ENCODE assay signal across 16 mouse cellular contexts in the genomic region with DNA sequence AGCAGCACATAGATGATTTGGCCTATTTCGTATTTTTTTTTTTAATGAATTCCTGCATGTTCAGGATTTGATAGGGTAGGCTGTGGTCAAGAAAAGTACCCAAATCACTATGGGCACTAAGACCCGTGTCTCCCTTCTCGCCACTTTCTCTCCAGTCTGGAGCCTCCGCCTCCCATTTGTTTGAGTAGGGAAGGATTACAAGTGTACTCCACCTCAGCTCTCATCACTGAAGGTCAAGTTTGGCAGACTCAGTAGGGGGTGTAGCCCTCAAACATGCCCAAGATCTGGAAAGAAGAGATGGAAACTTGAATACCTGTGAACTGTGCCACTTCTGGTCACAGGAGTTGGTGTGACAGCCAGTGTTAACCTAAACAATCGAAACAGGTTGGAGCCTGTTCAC.
A peak's percentile ranks its signal among the peaks of the same experiment; 100 is the strongest.
DNase-seq lines count a peak whose midpoint lies in the region; ATAC-seq and TF ChIP-seq lines count a peak whose summit lies in the region.
"Had no signal": no experiment of that assay in that cellular context is flagged by ENCODE, and none has a peak within 500 bp of the region (broad histone marks: within the 10 kb centered on the region; RNA-seq: fewer than 3 reads in every experiment).

No protein-coding gene starts in this region.

- intact Hi-C loops in heart, postnatal 14 days (cut with DNase I), result no loop called here
- intact Hi-C loops in left cerebral cortex, postnatal 36 days (cut with DNase I), result no loop called here

- H3K4me2 ChIP-seq in heart, embryonic 11.5 days, result no peak overlapping the region
- H3K4me2 ChIP-seq in intestine, embryonic 16.5 days (ENCODE audit: low read depth, low read length), result no peak overlapping the region
- H3K4me2 ChIP-seq: kidney, embryonic 15.5 days; liver, embryonic 15.5 days; midbrain, embryonic 15.5 days had no signal

- no peaks in the 10 kb centered on the region for H3K36me3 ChIP-seq in heart, embryonic 11.5 days (ENCODE audit: control insufficient read depth, insufficient read depth, low read length)
- no peaks in the 10 kb centered on the region for H3K36me3 ChIP-seq in liver, adult 2 months (ENCODE audit: control insufficient read depth, insufficient read depth, low read length)
- H3K36me3 ChIP-seq in intestine, embryonic 16.5 days (ENCODE audit: control insufficient read depth, insufficient read depth, low read length), result no peaks in the 10 kb centered on the region
- no peaks in the 10 kb centered on the region for H3K36me3 ChIP-seq in small intestine, adult 2 months (ENCODE audit: control insufficient read depth, insufficient read depth, low read length)
- H3K36me3 ChIP-seq: kidney, embryonic 15.5 days; liver, embryonic 15.5 days; midbrain, embryonic 15.5 days had no signal

- no peak overlapping the region for H3K9ac ChIP-seq in heart, embryonic 11.5 days (ENCODE audit: low read depth, low read length)
- no peak overlapping the region for H3K9ac ChIP-seq in liver, adult 2 months (ENCODE audit: low read depth, low read length)
- H3K9ac ChIP-seq in intestine, embryonic 16.5 days (ENCODE audit: low read depth, low read length), result no peak overlapping the region
- H3K9ac ChIP-seq: kidney, embryonic 15.5 days; liver, embryonic 15.5 days; midbrain, embryonic 15.5 days had no signal

- TF ChIP-seq POLR2A in liver, adult 2 months (IDR thresholded peaks at IDR 0.05; ENCODE audit: extremely low read depth, insufficient read depth, low read length), result no peak
- TF ChIP-seq POLR2A in small intestine, adult 2 months (IDR thresholded peaks at IDR 0.05; ENCODE audit: low read depth, low read length), result no peak

- 76% methylated on average over 5 of the region's 5 CpGs for WGBS in heart, embryonic 11.5 days (ENCODE audit: insufficient replicate concordance)
- 85% methylated on average over 5 of the region's 5 CpGs for WGBS in liver, adult 2 months
- WGBS in intestine, embryonic 16.5 days, result 81% methylated on average over 5 of the region's 5 CpGs
- 75% methylated on average over 5 of the region's 5 CpGs for WGBS in small intestine, adult 2 months

- no peak for TF ChIP-seq CTCF in liver, adult 2 months (IDR thresholded peaks at IDR 0.05; ENCODE audit: low read depth, low read length)
- TF ChIP-seq CTCF in small intestine, adult 2 months (IDR thresholded peaks at IDR 0.05; ENCODE audit: extremely low read depth, insufficient read length, insufficient replicate concordance, low read depth, low read length), result no peak

- no peak for DNase-seq in heart, postnatal 14 days
- no peak for DNase-seq in liver, adult 2 months (ENCODE audit: extremely low read depth, low read depth, low spot score)
- DNase-seq in liver, result no peak
- DNase-seq in left cerebral cortex, postnatal 36 days (ENCODE audit: low spot score in 2 of 2), result no peak
- DNase-seq: cerebellum, adult 11 months; cerebellum, postnatal 25 days; spleen, adult 18-20 months; thymus, adult 2 months had no signal

- peak overlapping the region; percentile 73 for H3K27ac ChIP-seq in heart, embryonic 11.5 days (ENCODE audit: low read depth, low read length)
- 0 out of 2 replicates have a peak overlapping the region, but pooled peaks have one; percentile 25 for H3K27ac ChIP-seq in liver, adult 2 months (replicated peaks; ENCODE audit: insufficient read depth, low read depth, low read length)
- H3K27ac ChIP-seq in intestine, embryonic 16.5 days (ENCODE audit: low read length), result peak overlapping the region; percentile 72
- peak overlapping the region; percentile 17 for H3K27ac ChIP-seq in small intestine, adult 2 months (ENCODE audit: insufficient read depth, low read depth, low read length)
- H3K27ac ChIP-seq: kidney, embryonic 15.5 days; midbrain, embryonic 15.5 days had no signal

- no peaks in the 10 kb centered on the region for H3K27me3 ChIP-seq in heart, embryonic 11.5 days (ENCODE audit: control insufficient read depth, insufficient read depth, low read length)
- no peaks in the 10 kb centered on the region for H3K27me3 ChIP-seq in liver, adult 2 months (ENCODE audit: control insufficient read depth, insufficient read depth, low read length)
- no peaks in the 10 kb centered on the region for H3K27me3 ChIP-seq in intestine, embryonic 16.5 days (replicated peaks; ENCODE audit: control insufficient read depth, insufficient read depth, low read length)
- H3K27me3 ChIP-seq in small intestine, adult 2 months (ENCODE audit: control insufficient read depth, insufficient read depth, low read length), result no peaks in the 10 kb centered on the region
- H3K27me3 ChIP-seq: CH12.LX; kidney, embryonic 15.5 days; liver, embryonic 15.5 days; midbrain, embryonic 15.5 days had no signal

- H3K4me3 ChIP-seq in heart, embryonic 11.5 days (ENCODE audit: low read depth, low read length), result no peak overlapping the region
- no peak overlapping the region for H3K4me3 ChIP-seq in liver, adult 2 months (ENCODE audit: insufficient read depth, low read depth, low read length)
- H3K4me3 ChIP-seq in intestine, embryonic 16.5 days (ENCODE audit: low read length), result no peak overlapping the region
- H3K4me3 ChIP-seq in small intestine, adult 2 months (ENCODE audit: low read depth, low read length), result no peak overlapping the region
- H3K4me3 ChIP-seq: kidney, embryonic 15.5 days; liver, embryonic 15.5 days; midbrain, embryonic 15.5 days; myocyte had no signal

- ATAC-seq in heart, embryonic 11.5 days (replicated peaks; ENCODE audit: insufficient number of reproducible peaks, low FRiP score, low TSS enrichment), result no peak
- ATAC-seq in intestine, embryonic 16.5 days, result no peak
- ATAC-seq: midbrain, embryonic 15.5 days had no signal

- H3K4me1 ChIP-seq in heart, embryonic 11.5 days (ENCODE audit: control insufficient read depth, insufficient read depth, low read length), result peaks cover 29% of the 10 kb centered on the region
- peaks cover 16% of the 10 kb centered on the region for H3K4me1 ChIP-seq in liver, adult 2 months (ENCODE audit: control insufficient read depth, insufficient read depth, low read length)
- H3K4me1 ChIP-seq in intestine, embryonic 16.5 days (ENCODE audit: control insufficient read depth, insufficient read depth, low read length), result peaks cover 55% of the 10 kb centered on the region
- H3K4me1 ChIP-seq in small intestine, adult 2 months (ENCODE audit: control insufficient read depth, insufficient read depth, insufficient read length, low read length), result peaks cover 10% of the 10 kb centered on the region
- H3K4me1 ChIP-seq: midbrain, embryonic 15.5 days had no signal

- 0 out of 2 replicates have a peak, but pooled peaks cover 2% of the 10 kb centered on the region for H3K79me2 ChIP-seq in liver, adult 2 months (ENCODE audit: control insufficient read depth, insufficient read depth, low read length)

- no peaks in the 10 kb centered on the region for H3K9me3 ChIP-seq in heart, embryonic 11.5 days (replicated peaks; ENCODE audit: control insufficient read depth, low read length)
- H3K9me3 ChIP-seq in intestine, embryonic 16.5 days (ENCODE audit: control insufficient read depth, low read length), result no peaks in the 10 kb centered on the region
- H3K9me3 ChIP-seq: kidney, embryonic 15.5 days; liver, embryonic 15.5 days; midbrain, embryonic 15.5 days had no signal

Comparison
In these comparisons a context has a peak if more than half of its experiments do, and no peak if none do; other contexts are left out.
1. H3K27ac ChIP-seq: peak in every context shown above with its lines; median percentile 73 in heart, embryonic 11.5 days; 72 in intestine, embryonic 16.5 days; 25 in liver, adult 2 months; 17 in small intestine, adult 2 months.